Mouse (Mus musculus) gastrocnemius, adult 2 months (tissue): ENCODE measurements around the gene Barx1. TPM values are rescaled to one million over a fixed set of nuclear protein-coding genes. Genes with fewer than 3 reads are reported as not detected.

Experiments used
- DNase-seq: peaks from one replicate; pipeline ENCODE4 v3.0.0; 2022
- H3K27ac ChIP-seq: fragments of 200-600 bp; 2 replicates; pipeline ENCODE4 v1.8.1; 2022; ENCODE audit warnings: mild to moderate bottlenecking
- H3K4me3 ChIP-seq: fragments of 200-600 bp; 2 replicates; pipeline ENCODE4 v1.8.1; 2022; ENCODE audit warnings: mild to moderate bottlenecking, moderate library complexity
- CTCF ChIP-seq: fragments of 200-600 bp; IDR thresholded peaks from 2 replicates; pipeline ENCODE4 v1.8.1; 2022; ENCODE audit warnings: antibody characterized with exemption, mild to moderate bottlenecking, moderate library complexity
- intact Hi-C: fragments of 180-260 bp; cut with DNase I; formaldehyde crosslinking; loops from one replicate; pipeline ENCODE4 v1.15.1; 2025
- long read RNA-seq, 2 experiments: library from polyadenylated mRNA; stranded (forward); transcript quantifications; one replicate each; pipeline ENCODE4 v2.0.0; 2021
- total RNA-seq, 2 experiments: library from RNA; stranded (reverse); gene quantifications; 2 replicates each; pipeline ENCODE4 v1.2.3; 2021

The Barx1 gene
- not detected for total RNA-seq
- long read RNA-seq, experiment 1, result 0 reads
- long read RNA-seq, experiment 2, result 0 reads

DNA sequence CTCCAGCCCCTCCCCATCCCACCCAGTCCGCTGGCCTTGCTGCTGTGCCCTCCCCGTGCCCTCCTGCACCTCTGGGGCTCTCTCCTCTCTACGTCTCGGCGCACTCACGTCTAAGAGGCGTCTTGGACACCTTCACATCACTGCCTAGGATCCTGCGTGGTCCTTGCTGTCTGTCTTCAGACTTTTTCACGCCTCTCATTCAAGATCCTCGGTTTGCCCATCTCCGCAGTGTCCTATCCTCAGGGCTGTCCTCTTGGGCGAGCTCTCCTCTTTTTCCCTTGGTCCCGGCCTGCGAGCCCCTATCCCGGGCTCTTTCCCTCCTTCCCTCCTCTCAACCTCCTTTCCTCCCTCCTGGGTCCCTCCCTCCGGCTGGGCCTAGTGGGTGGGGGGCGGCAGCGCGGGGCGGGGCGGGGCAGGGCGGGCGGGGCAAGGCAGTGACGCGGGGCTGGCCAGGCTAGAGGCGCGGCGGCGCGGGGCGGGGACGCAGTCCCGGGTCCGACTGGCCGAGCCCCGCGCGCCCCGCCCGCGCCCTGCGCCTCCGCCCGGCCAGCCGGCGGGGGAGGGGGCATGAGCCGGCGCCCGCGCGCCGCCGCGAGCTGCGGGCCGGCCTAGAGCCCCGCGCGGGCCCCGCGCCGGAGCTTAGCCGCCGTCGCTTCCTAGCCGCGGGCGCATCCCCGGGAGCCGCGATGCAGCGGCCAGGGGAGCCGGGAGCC is at the start of gene Barx1:
Gene Barx1, plus strand, starts transcription at position 568 of the 713 bp plus-strand sequence.
- Histone ChIP-seq H3K27ac (no peak within 1 kb of the TSS), H3K4me3 (peak within 1 kb of the TSS; percentile 53)
- TF ChIP-seq CTCF, result no peak
- DNase-seq, result no peak
- intact Hi-C loops, result no loop called here

DNA sequence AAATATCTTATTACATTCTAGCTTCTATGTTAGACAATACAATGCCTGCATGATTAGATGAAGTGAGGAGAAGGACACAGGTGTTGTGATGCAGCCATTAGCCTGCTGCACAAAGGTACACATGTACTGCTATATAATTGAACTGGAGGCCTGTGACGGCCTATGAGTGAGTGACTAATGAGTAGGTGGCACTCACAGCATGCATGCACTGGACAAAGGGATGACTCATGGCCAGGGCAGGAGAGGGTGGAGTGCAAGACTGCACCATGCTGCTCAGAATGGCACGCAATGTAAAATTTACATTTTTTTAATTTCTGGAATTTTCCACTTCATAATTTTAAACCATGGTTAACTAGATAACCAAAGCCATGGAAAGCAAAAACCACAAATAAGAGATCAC is 48.3 kb upstream of the Barx1 start:
- H3K4me3 ChIP-seq, result no peak overlapping the region

DNA sequence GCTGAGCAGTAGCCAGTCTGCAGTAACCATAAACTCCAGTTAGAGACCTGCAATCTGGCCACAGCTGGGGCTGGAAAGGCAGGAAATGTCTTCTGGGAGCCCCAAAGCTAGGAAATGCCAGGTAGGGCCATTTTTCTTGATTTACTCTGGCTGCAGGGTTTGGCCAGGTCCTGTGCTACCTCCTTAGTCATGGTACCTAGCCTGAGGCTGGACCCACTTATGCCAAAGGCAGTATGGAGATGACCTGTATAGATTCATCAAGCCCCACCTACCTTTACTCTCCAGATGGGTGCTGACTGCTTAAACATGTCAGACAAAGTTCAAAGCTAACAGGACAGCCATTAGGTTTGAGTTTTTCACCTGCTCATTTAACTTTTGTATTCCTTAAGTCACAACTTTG is 45.0 kb upstream of the Barx1 start:
- Histone ChIP-seq H3K27ac (no peak overlapping the region), H3K4me3 (no peak overlapping the region)
- DNase-seq, result no peak
- intact Hi-C loops, result no loop called here
- no peak for TF ChIP-seq CTCF

More for the DNA sequence above, 48.3 kb upstream of the Barx1 start:
- H3K27ac ChIP-seq, result no peak overlapping the region
- no peak for DNase-seq
- no peak for TF ChIP-seq CTCF
- intact Hi-C loops, result no loop called here

- no peak for DNase-seq
- TF ChIP-seq CTCF, result no peak
- no peak overlapping the region for H3K27ac ChIP-seq
- intact Hi-C loops, result no loop called here
- no peak overlapping the region for H3K4me3 ChIP-seq
Measured at GRCm38 (mm10) chr13:48618890-48619289, 43.9 kb upstream of the Barx1 start.

GRCm38 (mm10) chr13:48624968-48625398 is 37.8 kb upstream of the Barx1 start:
- no peak for TF ChIP-seq CTCF
- DNase-seq, result no peak
- H3K27ac ChIP-seq, result peak overlapping the region; percentile 96
- intact Hi-C loops, result no loop called here
- H3K4me3 ChIP-seq, result peak overlapping the region; percentile 82

- DNase-seq, result peak; percentile 99
- intact Hi-C loops, result no loop called here
- Histone ChIP-seq H3K27ac (peak within 1 kb of the TSS; percentile 96), H3K4me3 (peak within 1 kb of the TSS; percentile 82)
- TF ChIP-seq CTCF, result no peak
Measured at GRCm38 (mm10) chr13:48625433-48626184, 37.2 kb upstream of the Barx1 start, which contains the start of gene Ptpdc1. Gene Ptpdc1, minus strand, starts transcription at chr13:48625664.

DNA sequence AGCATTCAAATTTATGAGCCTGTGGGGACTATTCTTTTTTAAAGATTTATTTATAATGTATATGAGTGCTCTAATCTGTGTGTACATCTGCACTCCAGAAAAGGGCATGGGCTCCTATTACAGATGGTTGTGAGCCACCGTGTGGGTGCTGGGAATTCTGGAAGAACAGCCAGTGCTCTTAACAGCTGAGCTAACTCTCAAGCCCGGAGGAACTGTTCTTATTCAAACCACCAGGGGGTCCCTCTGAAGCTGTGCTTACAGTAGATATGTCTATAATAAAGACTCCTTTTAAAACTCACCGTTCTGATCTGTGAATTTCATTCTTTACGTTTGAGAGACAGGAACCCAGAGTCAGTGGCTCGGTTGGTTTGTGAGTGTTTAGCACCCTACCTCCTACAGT is 31.1 kb upstream of the Barx1 start:
- Histone ChIP-seq H3K27ac (no peak overlapping the region), H3K4me3 (no peak overlapping the region)
- intact Hi-C loops, result no loop called here
- no peak for DNase-seq
- TF ChIP-seq CTCF, result no peak; the same call in 1 of the 2 replicates

DNA sequence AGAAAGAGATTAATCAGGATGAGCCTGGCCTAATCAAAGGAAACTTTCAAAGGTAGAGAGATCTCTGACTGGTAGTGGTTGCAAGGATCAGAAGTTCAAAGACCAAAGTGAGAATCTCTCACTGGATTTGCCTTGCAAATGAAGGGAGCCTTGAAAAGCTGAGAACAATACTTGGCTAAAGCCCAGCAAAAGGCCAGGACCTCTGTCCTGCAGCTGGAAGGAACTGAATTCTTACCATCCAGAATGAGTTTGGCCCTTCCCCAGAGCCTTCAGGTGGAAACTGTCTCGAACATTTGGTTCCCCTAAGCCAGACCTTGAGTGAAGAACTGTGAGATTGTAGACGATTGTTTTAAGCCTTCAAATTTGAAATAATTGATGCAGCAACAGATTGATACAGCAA is 25.1 kb upstream of the Barx1 start:
- no peak for TF ChIP-seq CTCF
- DNase-seq, result no peak
- Histone ChIP-seq H3K4me3 (no peak overlapping the region), H3K27ac (no peak overlapping the region)
- intact Hi-C loops, result no loop called here

DNA sequence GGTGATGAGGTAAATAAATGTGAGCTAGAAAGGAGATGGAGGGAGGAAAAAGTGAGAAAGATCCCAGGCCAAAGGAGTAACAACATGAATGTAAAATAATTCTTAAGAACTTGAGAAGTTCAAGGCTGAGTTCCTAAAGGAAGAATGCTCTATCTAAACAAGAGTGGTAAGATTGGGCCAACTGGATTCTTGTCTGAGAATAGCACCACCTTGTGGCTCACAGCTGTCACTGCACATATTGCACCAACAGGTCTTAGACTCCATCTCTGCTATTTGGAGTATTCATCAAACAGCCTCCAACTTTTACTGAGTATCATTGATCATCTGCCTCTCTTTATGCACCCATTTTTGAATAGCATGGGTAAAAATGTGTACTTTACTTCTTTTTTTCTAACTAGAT is 23.2 kb upstream of the Barx1 start:
- H3K4me3 ChIP-seq, result no peak overlapping the region
- intact Hi-C loops, result loop anchor here (1.0 kb wide), 2 partner anchors 67 to 111 kb away; no protein-coding TSS in a partner anchor
- TF ChIP-seq CTCF, result peak; percentile 98
- DNase-seq, result peak; percentile 61
- H3K27ac ChIP-seq, result no peak overlapping the region

- DNase-seq, result no peak
- no peak overlapping the region for H3K4me3 ChIP-seq
- no peak for TF ChIP-seq CTCF
- intact Hi-C loops, result no loop called here
- H3K27ac ChIP-seq, result no peak overlapping the region
Measured at GRCm38 (mm10) chr13:48643072-48643471, 19.7 kb upstream of the Barx1 start.

- no peak overlapping the region for H3K4me3 ChIP-seq
- intact Hi-C loops, result no loop called here
- no peak for DNase-seq
- no peak overlapping the region for H3K27ac ChIP-seq
- no peak for TF ChIP-seq CTCF
Measured at GRCm38 (mm10) chr13:48643991-48644390, 18.8 kb upstream of the Barx1 start.

- intact Hi-C loops, result no loop called here
- no peak for DNase-seq
- Histone ChIP-seq H3K27ac (no peak overlapping the region), H3K4me3 (no peak overlapping the region)
- peak; percentile 24 for TF ChIP-seq CTCF
Measured at GRCm38 (mm10) chr13:48646696-48647095, 16.1 kb upstream of the Barx1 start.

DNA sequence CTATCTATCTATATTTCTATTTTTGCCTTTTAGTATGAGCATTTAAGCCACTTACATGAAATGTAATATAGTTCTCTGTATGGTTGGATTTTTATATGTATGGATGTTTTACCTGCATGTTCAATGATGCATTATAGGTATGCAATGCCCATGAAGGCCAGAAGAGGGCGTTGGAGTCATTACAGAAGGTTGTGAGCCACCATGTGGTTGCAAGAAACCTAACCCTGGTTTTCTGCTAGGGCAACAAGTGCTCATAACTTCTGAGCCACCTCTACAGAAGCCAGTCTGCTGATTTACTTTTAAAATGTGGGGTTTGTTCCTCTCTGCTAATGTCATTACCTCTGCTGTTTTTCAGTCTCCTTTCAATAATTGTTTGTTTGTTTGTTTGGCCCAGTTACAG is 12.2 kb upstream of the Barx1 start:
- no peak for DNase-seq
- no peak overlapping the region for H3K27ac ChIP-seq
- intact Hi-C loops, result loop anchor here (2.0 kb wide), 1 partner anchor 522 kb away; no protein-coding TSS in a partner anchor
- TF ChIP-seq CTCF, result peak; percentile 59
- H3K4me3 ChIP-seq, result no peak overlapping the region
